Mouse (Mus musculus) thymus, postnatal 36 days (tissue): Measurements from ENCODE around the gene Olfr221.

Source experiments
- DNase-seq, 2 experiments: peaks; one replicate each; pipeline ENCODE4 v3.0.0; 2022; ENCODE audit warnings: mixed read lengths in 2 of 2

Olfr221 gene

GRCm38 (mm10) chr14:52019051-52019589 is 23.1 kb downstream of the Olfr221 start:
- no peak for DNase-seq

GRCm38 (mm10) chr14:52018248-52019050 is 23.8 kb downstream of the Olfr221 start:
- DNase-seq: peak in 1 of 2 experiments; percentile 36

DNA sequence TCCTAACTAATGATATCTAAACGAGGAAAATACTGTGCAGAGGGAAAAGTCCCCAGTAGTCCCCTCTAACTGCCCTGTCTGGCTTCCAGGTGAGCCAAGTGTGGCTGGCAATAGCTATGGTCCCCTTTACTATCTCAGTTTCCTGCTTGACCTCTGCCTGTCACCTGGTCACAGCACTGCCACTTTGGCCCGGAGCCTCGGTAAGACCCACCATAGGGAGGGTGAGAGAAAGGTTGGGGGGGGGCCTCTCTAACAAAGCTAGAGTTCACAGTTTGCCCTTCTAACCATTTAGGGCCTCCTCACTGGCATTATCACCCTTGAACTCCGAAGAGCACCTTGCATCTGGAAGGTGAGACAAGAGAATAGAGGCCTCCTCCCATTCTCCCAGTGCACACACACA is 24.6 kb downstream of the Olfr221 start:
- DNase-seq: peak in 1 of 2 experiments; percentile 9

DNA sequence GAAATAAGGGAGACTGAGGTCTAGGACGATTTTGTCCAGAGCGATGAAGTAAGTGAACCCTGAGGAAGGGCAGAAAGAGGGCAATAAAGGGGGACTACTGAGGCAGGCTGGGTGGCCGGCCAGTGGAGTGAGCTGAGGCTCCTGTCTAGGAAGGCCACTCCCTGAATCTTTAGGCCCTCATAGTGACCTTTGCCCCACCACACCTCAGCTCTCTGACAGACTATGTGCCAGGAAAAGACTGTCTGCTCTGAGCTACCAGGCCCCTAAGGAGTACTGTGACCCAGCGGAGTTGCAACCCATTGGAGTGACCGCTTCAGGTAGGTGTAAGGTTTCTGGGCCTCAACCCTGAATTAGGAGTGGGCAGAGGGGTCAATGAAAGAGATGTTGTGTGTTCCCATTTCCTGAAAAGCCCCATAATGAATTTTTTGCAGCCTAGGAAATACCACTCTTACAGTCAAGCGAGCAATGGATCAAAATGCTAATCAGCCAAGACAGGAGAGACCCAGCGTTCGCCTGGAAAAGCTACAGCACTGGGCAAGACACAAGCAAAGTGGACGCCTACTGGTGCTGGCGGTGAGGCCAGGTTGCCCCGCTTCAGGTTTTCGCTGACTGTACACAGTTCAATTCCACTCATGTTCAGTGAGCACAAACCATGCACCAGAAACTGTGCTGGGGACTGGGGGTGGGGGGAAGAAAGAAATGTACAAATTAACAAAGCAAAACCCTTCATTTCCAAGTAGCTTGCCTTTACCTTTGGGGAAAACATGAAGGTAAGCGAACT is 25.4 kb downstream of the Olfr221 start:
- peak in 1 of 2 experiments; percentile 6 for DNase-seq

- DNase-seq: peak in 1 of 2 experiments; percentile 6
These were observed 26.7 kb downstream of the Olfr221 start, which contains the start of gene Tmem253 for GRCm38 (mm10) chr14:52015445-52016100. Tmem253 (plus strand) TSS chr14:52015658.

DNA sequence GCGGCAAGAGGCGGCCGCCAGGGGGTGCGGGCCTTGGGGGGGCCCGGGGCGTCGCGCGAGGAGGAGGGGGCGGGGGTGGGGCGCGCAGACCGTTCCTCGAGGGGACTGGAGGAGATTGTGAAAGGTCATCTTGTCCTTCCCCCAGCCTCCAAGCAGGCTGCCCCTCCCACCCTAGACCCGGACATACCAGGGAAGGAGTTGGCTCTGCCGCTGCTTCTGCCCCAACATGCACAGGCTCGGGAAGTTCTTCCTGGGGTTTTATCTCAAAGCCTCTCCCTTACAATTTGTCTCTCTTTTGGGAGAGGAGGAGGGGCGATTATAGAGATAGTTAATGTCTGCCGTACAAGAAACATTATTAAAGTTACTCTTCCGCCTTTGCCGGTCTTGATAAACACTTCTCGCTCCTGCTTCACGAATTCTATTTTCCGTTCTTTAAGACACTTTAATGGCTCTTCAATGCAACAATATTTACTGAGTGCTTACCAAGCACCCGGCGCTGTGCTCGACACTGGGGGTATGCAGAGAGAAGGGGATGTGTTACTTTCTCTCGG is 27.4 kb downstream of the Olfr221 start:
- peak; percentile 42 to 58 for DNase-seq

- DNase-seq: no peak
These were observed 27.9 kb downstream of the Olfr221 start for GRCm38 (mm10) chr14:52014271-52014760.

- DNase-seq: peak; percentile 86 to 92
These were observed 28.5 kb downstream of the Olfr221 start for GRCm38 (mm10) chr14:52013771-52014219.

GRCm38 (mm10) chr14:52013021-52013610 is 29.1 kb downstream of the Olfr221 start:
- no peak for DNase-seq

DNA sequence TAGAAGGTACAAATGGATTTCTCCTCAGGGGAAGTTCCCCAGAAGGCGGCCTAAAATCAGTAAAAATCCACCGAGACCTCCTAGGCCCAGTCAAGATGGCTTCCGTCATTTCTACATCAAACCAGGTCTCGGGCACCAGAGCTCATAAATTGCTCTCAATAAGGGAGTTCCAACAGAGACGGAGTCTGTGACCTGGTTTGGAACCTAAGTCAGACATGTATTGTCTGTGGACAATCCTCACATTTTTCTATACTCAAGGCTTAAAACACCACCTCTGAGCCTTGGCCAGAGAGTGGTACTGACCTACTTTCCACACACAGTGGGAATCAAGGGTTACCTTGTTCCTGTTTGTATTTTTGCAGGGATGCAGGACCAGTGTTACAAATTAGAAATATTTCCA is 29.7 kb downstream of the Olfr221 start:
- no peak for DNase-seq

DNA sequence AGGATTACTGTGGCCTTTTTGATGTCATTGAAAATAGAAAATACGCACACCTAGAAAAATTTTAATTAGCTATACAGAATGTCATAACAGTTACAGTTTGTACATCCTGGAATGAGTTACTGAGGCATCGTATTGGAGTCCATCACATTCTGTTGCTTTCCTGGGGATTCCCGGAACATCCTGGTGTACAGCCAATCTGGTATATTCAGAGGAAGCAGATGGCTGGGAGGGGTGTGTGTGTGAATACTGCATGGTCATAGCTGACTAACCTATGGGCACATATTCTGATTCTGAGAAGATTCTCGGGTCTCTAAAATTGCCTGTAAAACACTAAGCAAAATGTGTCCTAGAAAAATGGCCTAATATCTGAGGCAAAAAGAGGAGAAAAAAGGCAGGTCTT is 30.2 kb downstream of the Olfr221 start:
- no peak for DNase-seq

- no peak for DNase-seq
These were observed 30.6 kb downstream of the Olfr221 start for GRCm38 (mm10) chr14:52011683-52012082.

DNA sequence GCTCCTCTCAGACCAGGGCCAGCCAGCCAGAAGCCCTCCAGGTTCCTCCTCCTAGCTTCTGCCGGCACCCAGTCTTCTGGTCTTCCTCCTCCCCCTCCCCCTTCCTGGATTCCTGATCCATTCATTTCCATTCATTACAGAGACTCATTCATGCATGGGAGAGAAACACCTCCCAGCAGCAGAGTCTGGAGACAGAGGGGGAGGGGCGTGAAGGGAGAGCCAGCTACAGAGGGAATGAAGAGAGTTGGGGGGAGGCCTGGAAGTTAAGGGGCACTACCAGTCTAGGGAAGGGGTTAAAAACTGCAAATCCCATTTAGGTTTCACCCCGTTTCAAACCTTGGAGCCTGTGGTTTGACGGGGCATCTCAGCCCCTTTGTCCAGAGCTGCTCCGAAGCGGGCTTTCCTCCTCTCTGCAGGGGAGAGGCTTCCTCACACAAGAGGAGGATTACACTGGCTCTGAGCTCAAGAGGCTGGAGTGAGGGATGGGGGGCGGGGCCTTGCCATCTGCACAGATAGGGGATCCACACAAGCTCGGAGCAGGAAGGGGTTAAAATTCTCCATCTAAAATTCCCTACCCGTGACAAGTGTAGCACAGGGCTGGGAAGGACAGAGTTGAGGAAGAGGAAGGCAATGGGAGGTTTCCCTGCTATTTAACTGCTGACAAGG is 31.7 kb downstream of the Olfr221 start:
- DNase-seq: peak in 1 of 2 experiments; percentile 20

- no peak for DNase-seq
These were observed 32.4 kb downstream of the Olfr221 start for GRCm38 (mm10) chr14:52009841-52010240.

- no peak for DNase-seq
These were observed 32.9 kb downstream of the Olfr221 start for GRCm38 (mm10) chr14:52009361-52009760.

GRCm38 (mm10) chr14:52008321-52009203 is 33.7 kb downstream of the Olfr221 start:
- DNase-seq: peak; percentile 94 to 96

DNA sequence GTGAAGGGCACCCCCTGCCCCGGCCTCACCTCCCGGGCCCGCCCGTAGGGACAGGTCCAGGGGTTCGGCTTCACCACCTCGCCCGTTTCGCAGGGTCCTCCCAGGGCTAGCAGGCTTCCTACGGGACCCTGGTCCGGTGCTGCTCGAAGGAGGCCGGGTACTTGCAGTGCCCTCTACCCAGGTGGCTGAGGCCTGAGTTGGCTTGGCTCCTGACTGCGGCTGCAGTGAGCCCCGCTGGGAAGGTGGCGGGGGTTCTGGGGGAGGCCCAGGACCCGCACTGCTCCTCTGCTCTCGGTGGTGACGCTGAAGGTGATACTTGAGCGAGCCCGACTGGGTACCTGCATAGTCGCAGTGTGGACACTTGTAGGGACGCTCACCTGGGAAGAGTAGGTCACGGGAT is 35.5 kb downstream of the Olfr221 start:
- peak in 1 of 2 experiments; percentile 36 for DNase-seq

DNA sequence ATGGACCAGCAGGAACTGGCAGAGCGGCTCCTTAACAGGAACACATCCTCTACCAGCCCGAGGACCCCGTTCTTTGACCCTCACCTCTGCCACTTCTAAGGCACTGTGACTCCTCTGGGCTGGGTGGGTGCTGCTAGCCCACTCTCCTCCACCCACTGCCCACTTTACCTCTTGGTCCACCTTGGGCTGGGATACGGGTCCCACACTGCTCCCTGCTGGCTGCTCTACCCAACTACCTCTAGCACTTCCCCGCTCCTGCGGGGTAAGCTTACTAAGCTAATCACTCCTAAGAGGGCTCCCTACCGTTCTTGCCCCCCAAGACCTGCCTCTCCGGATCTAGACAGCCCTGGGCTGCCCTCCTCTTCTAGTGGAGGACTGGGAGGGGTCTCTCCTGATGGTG is 36.0 kb downstream of the Olfr221 start:
- DNase-seq: peak in 1 of 2 experiments; percentile 50

DNA sequence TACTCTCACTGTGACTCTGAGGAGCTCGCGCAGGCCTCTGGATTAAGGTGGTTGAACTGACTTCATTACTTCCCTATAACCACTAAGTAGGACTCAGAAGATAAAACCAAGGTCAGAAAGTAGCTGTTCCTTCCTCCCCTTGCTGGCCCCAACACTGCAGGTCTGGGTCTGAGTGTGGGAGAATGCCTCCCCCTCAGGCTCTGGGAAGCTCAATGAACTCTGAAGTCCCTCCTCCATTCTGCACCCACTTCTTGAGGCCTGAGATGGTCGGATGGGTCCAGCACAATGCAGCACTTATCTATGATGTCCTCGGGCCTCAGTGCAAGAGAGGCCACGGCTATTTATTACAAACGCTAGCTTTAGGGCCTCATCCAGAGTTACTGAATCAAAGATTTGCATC is 36.6 kb downstream of the Olfr221 start:
- DNase-seq: no peak

DNA sequence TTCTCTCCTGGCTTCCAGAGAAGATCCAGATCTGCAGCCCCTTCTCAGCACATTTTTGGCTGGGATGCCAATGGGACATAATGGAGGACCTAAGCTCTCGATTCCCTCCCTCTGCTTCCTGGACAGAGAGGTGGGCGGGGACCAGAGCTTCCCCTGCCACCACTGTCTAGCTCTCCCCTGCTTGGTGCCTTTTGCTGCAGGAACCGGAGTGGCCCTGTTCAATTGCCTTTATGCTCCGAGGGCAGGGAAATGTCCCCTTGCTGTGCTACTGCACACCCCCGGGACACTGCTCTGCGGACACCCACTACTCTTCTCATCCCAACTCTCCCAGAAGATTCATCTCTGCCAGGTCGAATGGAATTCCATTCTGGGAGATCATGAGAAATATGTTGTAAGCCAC is 37.1 kb downstream of the Olfr221 start:
- peak in 1 of 2 experiments; percentile 20 for DNase-seq
